In the genomic region with DNA sequence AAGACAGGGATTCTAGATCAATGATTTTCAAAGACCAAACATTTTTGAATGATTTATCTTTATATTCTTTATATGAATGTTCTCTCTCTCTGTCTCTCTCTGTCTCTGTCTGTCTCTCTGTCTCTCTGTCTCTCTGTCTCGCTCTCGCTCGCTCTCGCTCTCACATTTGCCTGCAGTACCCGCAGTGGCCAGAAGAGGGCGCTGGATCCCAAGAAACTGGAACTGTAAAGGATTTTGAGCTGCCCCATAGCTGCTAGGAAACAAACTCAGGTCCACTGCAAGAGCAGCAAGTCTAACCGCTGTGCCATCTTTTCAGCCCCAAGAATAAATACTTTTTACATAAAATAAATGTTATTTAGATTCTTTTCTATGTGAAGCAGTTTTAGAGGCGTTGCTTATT, we compare ENCODE assay signal across 8 mouse cellular contexts.
DNase-seq lines count a peak whose midpoint lies in the region; ATAC-seq and TF ChIP-seq lines count a peak whose summit lies in the region.

No protein-coding gene starts in this region.

- WGBS in bone marrow, adult 2 months, result 37% methylated on average over 8 of the region's 8 CpGs

- peak; percentile 84 for TF ChIP-seq CTCF in gastrocnemius, adult 2 months (IDR thresholded peaks at IDR 0.05)
- peak; percentile 54 for TF ChIP-seq CTCF in bone marrow, adult 2 months (IDR thresholded peaks at IDR 0.05; ENCODE audit: control insufficient read depth, insufficient read depth, low read length)

- ATAC-seq in megakaryocyte progenitor cell, adult 5-6 weeks (replicated peaks; ENCODE audit: poor library complexity), result peak; percentile 75

- no peak overlapping the region for H3K27ac ChIP-seq in gastrocnemius, adult 2 months
- no peak overlapping the region for H3K27ac ChIP-seq in bone marrow, adult 2 months (ENCODE audit: control insufficient read depth, insufficient read depth, low read depth, low read length, poor library complexity)

- TF ChIP-seq POLR2A in bone marrow, adult 2 months (IDR thresholded peaks at IDR 0.05; ENCODE audit: borderline replicate concordance, control insufficient read depth, low read depth, low read length), result no peak

- H3K4me3 ChIP-seq in gastrocnemius, adult 2 months, result no peak overlapping the region
- no peak overlapping the region for H3K4me3 ChIP-seq in bone marrow, adult 2 months (replicated peaks; ENCODE audit: control insufficient read depth, low read depth, low read length)

- H3K4me1 ChIP-seq in bone marrow, adult 2 months (ENCODE audit: control insufficient read depth, insufficient read depth, low read length), result no peaks in the 10 kb centered on the region

- intact Hi-C loops in gastrocnemius, adult 2 months (cut with DNase I), result no loop called here
- intact Hi-C loops in gastrocnemius, postnatal 14 days (cut with DNase I; ENCODE audit: low total_unique reads), result no loop called here
- intact Hi-C loops in left cerebral cortex, postnatal 25 days (cut with DNase I), result no loop called here

- peak; percentile 46 for DNase-seq in gastrocnemius, adult 2 months
- no peak for DNase-seq in gastrocnemius, postnatal 4 days (ENCODE audit: low spot score in 2 of 2)
- DNase-seq in ovary, postnatal 36 days (ENCODE audit: low spot score), result peak; percentile 48
- no peak for DNase-seq in ovary, adult 18-20 months (ENCODE audit: low spot score)
- peak; percentile 14 for DNase-seq in gastrocnemius, postnatal 14 days
- no peak for DNase-seq in left cerebral cortex, postnatal 25 days (ENCODE audit: low spot score in 2 of 2)

Comparison
In these comparisons a context has a peak if more than half of its experiments do, and no peak if none do; other contexts are left out.
1. DNase-seq: peak in gastrocnemius, adult 2 months (single experiment), ovary, postnatal 36 days (single experiment) and gastrocnemius, postnatal 14 days (single experiment); none in gastrocnemius, postnatal 4 days (0 of 2), ovary, adult 18-20 months (single experiment) and left cerebral cortex, postnatal 25 days (0 of 2).